Mouse (Mus musculus) megakaryocyte progenitor cell, adult 5-6 weeks (primary cell): ENCODE measurements around the gene Efcab9. TPM values are rescaled to one million over a fixed set of nuclear protein-coding genes. Genes with fewer than 3 reads are reported as not detected.

ENCODE experiments used
- ATAC-seq: replicated peaks from 2 replicates; pipeline ENCODE4 v1.8.0; 2016; ENCODE audit warnings: mild to moderate bottlenecking, moderate TSS enrichment, inconsistent platforms; ENCODE audit not compliant: poor library complexity
- total RNA-seq, 2 experiments: library from RNA; stranded (forward) in 1 of 2; stranded (reverse) in 1 of 2; fragments of 157-497, 149-512 nt in 1 of 2; fragments of 200-1000 nt in 1 of 2; gene quantifications; 2 replicates each; pipeline versions ENCODE4 v1.2.3 to v1.2.4; 2015 to 2017

The Efcab9 gene
- total RNA-seq, 2 experiments from 2014 or later: 0.50 to 1.7 TPM

- ATAC-seq: no peak
Measured at GRCm38 (mm10) chr11:32556333-32556990, 24.6 kb upstream of the Efcab9 start.

GRCm38 (mm10) chr11:32555103-32555689 is 23.3 kb upstream of the Efcab9 start:
- ATAC-seq: no peak

GRCm38 (mm10) chr11:32554141-32555091 is 22.5 kb upstream of the Efcab9 start:
- peak; percentile 51 for ATAC-seq

GRCm38 (mm10) chr11:32553311-32554140 is 21.6 kb upstream of the Efcab9 start:
- peak; percentile 63 for ATAC-seq

GRCm38 (mm10) chr11:32552401-32553090 is 20.7 kb upstream of the Efcab9 start:
- ATAC-seq: 0 out of 2 replicates have a peak, but pooled peaks have one; percentile 24

GRCm38 (mm10) chr11:32551579-32552297 is 19.9 kb upstream of the Efcab9 start:
- ATAC-seq: no peak

- no peak for ATAC-seq
Measured at GRCm38 (mm10) chr11:32551056-32551455, 19.2 kb upstream of the Efcab9 start.

GRCm38 (mm10) chr11:32550102-32550501 is 18.2 kb upstream of the Efcab9 start:
- ATAC-seq: no peak

- no peak for ATAC-seq
Measured at GRCm38 (mm10) chr11:32549236-32549635, 17.4 kb upstream of the Efcab9 start.

- ATAC-seq: no peak
Measured at GRCm38 (mm10) chr11:32548240-32548639, 16.4 kb upstream of the Efcab9 start.

GRCm38 (mm10) chr11:32547391-32547947 is 15.6 kb upstream of the Efcab9 start:
- no peak for ATAC-seq

- ATAC-seq: no peak
Measured at GRCm38 (mm10) chr11:32546483-32546882, 14.6 kb upstream of the Efcab9 start.

- no peak for ATAC-seq
Measured at GRCm38 (mm10) chr11:32545605-32546004, 13.7 kb upstream of the Efcab9 start.

GRCm38 (mm10) chr11:32544497-32544896 is 12.6 kb upstream of the Efcab9 start:
- no peak for ATAC-seq

- no peak for ATAC-seq
Measured at GRCm38 (mm10) chr11:32544041-32544440, 12.2 kb upstream of the Efcab9 start.

- ATAC-seq: peak; percentile 93
Measured at GRCm38 (mm10) chr11:32542687-32543411, 11.0 kb upstream of the Efcab9 start.

GRCm38 (mm10) chr11:32542181-32542580 is 10.3 kb upstream of the Efcab9 start:
- ATAC-seq: peak; percentile 31

- ATAC-seq: no peak
Measured at GRCm38 (mm10) chr11:32540463-32540862, 8.6 kb upstream of the Efcab9 start.
